Mouse (Mus musculus) hindbrain, postnatal 0 days (tissue): ENCODE measurements around the gene Cxcl10. TPM values are rescaled to one million over a fixed set of nuclear protein-coding genes. Genes with fewer than 3 reads are reported as not detected.

ENCODE experiments used
- ATAC-seq: fragments of 200-750 bp; cut with Nextera tagmentation; 2 replicates; pipeline ENCODE4 v1.8.0; 2017; ENCODE audit warnings: mild to moderate bottlenecking, moderate TSS enrichment, moderate library complexity
- DNase-seq: peaks from one replicate; pipeline ENCODE4 v3.0.0-alpha.2; 2015; ENCODE audit warnings: low spot score
- H3K27ac ChIP-seq: fragments of 300-500 bp; sonication (generic); 2 replicates; pipeline ENCODE4 v1.5.1; 2014; ENCODE audit warnings: mild to moderate bottlenecking
- H3K27me3 ChIP-seq: fragments of 300-500 bp; sonication (generic); 2 replicates; pipeline ENCODE4 v1.6.1; 2014; ENCODE audit warnings: low read length, mixed read lengths; ENCODE audit not compliant: insufficient read depth
- H3K36me3 ChIP-seq: fragments of 300-500 bp; sonication (generic); 2 replicates; pipeline ENCODE4 v1.6.1; 2014; ENCODE audit warnings: low read length, mixed read lengths; ENCODE audit not compliant: insufficient read depth
- H3K4me1 ChIP-seq: fragments of 300-500 bp; sonication (generic); 2 replicates; pipeline ENCODE4 v1.6.1; 2014; ENCODE audit warnings: antibody characterized with exemption, low read length, mixed read lengths; ENCODE audit not compliant: insufficient read depth
- H3K4me2 ChIP-seq: fragments of 300-500 bp; sonication (generic); 2 replicates; pipeline ENCODE4 v1.6.1; 2014; ENCODE audit warnings: low read depth, mild to moderate bottlenecking, low read length, moderate library complexity, mixed read lengths
- H3K4me3 ChIP-seq: fragments of 300-500 bp; sonication (generic); 2 replicates; pipeline ENCODE4 v1.5.1; 2014; ENCODE audit warnings: low read length
- H3K9ac ChIP-seq: fragments of 300-500 bp; sonication (generic); replicated peaks from 2 replicates; pipeline ENCODE4 v1.6.1; 2014; ENCODE audit warnings: mild to moderate bottlenecking, low read length, moderate library complexity, mixed read lengths
- H3K9me3 ChIP-seq: fragments of 300-500 bp; sonication (generic); 2 replicates; pipeline ENCODE4 v1.6.1; 2016; ENCODE audit warnings: low read length, mixed read lengths
- CTCF ChIP-seq: IDR thresholded peaks from 2 replicates; pipeline ENCODE4 v1.5.1; 2016; ENCODE audit warnings: antibody characterized with exemption, control low read depth, low read depth
- WGBS: fragments of 180-500 bp; shearing (Covaris S2); extraction: QIAGEN DNeasy Blood & Tissue Kit; methylation state at CpG from one replicate; pipeline ENCODE4 v1.1.7; 2014; 5-methylcytosine and 5-hydroxymethylcytosine counted together
- polyA plus RNA-seq: library from polyadenylated mRNA; unstranded; fragments of >200 nt; fragmentation: Nextera tagmentation; extraction: Ambion mirVana; gene quantifications from 2 replicates; pipeline ENCODE4 v1.2.1, GENCODE M21; 2015
- total RNA-seq: library from RNA; depleted of rRNA; stranded (reverse); fragments of >200 nt; gene quantifications from 2 replicates; pipeline ENCODE4 v1.2.3, GENCODE M21; 2014

The Cxcl10 gene
- total and polyA plus RNA-seq, 2 experiments from 2014 or later, result 0.80 TPM; not detected in 1

GRCm38 (mm10) chr5:92370891-92371290 is 22.2 kb upstream of the Cxcl10 start:
- 73% methylated on average over 6 of the region's 6 CpGs for WGBS
- no peak for TF ChIP-seq CTCF
- Histone ChIP-seq H3K27ac (no peak overlapping the region), H3K27me3 (no peaks in the 10 kb centered on the region), H3K36me3 (no peaks in the 10 kb centered on the region), H3K9me3 (no peaks in the 10 kb centered on the region), H3K4me1 (0 out of 2 replicates have a peak, but pooled peaks cover 5% of the 10 kb centered on the region), H3K4me3 (no peak overlapping the region), H3K9ac (no peak overlapping the region), H3K4me2 (no peak overlapping the region)
- DNase-seq (no peak), ATAC-seq (no peak)

- Histone ChIP-seq H3K36me3 (no peaks in the 10 kb centered on the region), H3K27me3 (no peaks in the 10 kb centered on the region), H3K9me3 (no peaks in the 10 kb centered on the region), H3K9ac (no peak overlapping the region), H3K4me1 (0 out of 2 replicates have a peak, but pooled peaks cover 5% of the 10 kb centered on the region), H3K4me3 (no peak overlapping the region), H3K27ac (no peak overlapping the region), H3K4me2 (no peak overlapping the region)
- 79% methylated on average over 6 of the region's 6 CpGs for WGBS
- DNase-seq, result no peak
- TF ChIP-seq CTCF, result no peak
- ATAC-seq, result no peak
Measured at GRCm38 (mm10) chr5:92370392-92370791, 21.7 kb upstream of the Cxcl10 start.

DNA sequence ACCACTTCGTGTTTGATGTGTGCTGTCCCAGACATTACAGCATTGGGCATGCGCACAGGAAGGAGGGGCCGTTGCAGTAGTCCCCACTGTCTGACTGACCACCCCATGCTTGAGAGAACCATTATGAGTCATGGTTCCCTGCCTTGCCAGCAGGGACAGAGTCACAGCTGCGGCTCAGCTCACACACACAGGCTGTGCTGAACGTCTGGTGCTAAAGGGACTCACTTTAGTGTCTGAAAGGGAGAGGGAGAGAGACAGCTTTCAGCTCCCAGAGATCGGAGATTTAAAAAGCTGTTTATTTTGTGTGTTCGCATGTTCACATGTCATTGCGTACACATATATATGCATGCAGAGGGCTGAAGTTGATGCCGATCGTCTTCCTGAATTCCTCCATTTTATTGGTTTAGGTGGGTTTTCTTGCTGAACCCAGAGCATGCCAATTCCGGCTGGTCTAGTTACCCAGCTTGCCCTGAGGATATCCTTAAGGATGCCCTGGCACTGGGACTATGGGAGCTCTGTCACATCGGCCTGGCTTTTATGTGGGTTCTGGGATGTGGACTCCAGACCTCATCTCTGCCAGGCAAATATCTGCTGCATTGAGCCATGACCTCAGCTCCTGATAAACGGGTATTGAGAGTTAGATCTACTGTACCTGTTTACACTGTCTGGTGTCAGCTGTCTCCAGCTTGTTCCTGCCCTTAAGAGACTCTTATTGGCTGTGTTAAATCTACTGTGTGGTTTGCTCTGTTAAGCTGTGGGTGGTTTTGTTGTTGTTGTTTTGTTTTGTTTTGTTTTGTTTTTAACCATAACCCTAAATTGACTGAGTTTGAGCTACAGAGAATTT is 20.7 kb upstream of the Cxcl10 start:
- DNase-seq, result peak; percentile 77
- H3K36me3 ChIP-seq, result no peaks in the 10 kb centered on the region
- peak; percentile 97 for ATAC-seq
- H3K27me3 ChIP-seq, result no peaks in the 10 kb centered on the region
- 0 out of 2 replicates have a peak, but pooled peaks cover 5% of the 10 kb centered on the region for H3K4me1 ChIP-seq
- H3K4me3 ChIP-seq, result no peak overlapping the region
- no peak overlapping the region for H3K9ac ChIP-seq
- TF ChIP-seq CTCF, result peak; percentile 41
- H3K4me2 ChIP-seq, result peak overlapping the region; percentile 4; the same call in 1 of the 2 replicates
- 56% methylated on average over 13 of the region's 13 CpGs for WGBS
- peak overlapping the region; percentile 60; the same call in 1 of the 2 replicates for H3K27ac ChIP-seq
- H3K9me3 ChIP-seq, result no peaks in the 10 kb centered on the region

GRCm38 (mm10) chr5:92368392-92368791 is 19.7 kb upstream of the Cxcl10 start:
- DNase-seq, result no peak
- no peaks in the 10 kb centered on the region for H3K9me3 ChIP-seq
- WGBS, result 69% methylated on average over 10 of the region's 10 CpGs

DNA sequence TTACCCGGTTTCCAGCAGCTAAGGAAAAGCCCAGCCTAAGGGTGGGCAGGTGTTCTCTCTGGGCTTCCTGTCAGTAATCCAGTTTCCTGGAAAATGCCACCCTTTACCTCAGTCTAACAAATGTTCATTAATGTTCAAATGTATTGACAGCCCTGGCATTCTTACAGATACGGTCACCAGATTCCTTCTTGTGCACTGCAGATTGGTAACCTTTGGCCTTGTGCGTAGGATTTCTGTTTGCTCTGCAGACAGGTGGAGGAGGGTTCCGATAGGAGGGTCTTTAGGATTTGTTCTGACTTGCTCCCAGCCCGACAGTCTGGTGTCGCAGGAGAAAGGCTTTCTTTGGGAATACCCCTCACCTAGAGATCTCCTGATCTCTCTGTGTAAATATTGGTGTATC is 17.9 kb upstream of the Cxcl10 start:
- no peaks in the 10 kb centered on the region for H3K36me3 ChIP-seq
- no peaks in the 10 kb centered on the region for H3K9me3 ChIP-seq
- no peak for DNase-seq
- no peak overlapping the region for H3K27ac ChIP-seq
- no peaks in the 10 kb centered on the region for H3K27me3 ChIP-seq
- no peak overlapping the region for H3K9ac ChIP-seq
- H3K4me1 ChIP-seq, result 0 out of 2 replicates have a peak, but pooled peaks cover 4% of the 10 kb centered on the region
- ATAC-seq, result no peak
- no peak overlapping the region for H3K4me3 ChIP-seq
- TF ChIP-seq CTCF, result no peak
- 90% methylated on average over 6 of the region's 6 CpGs for WGBS
- H3K4me2 ChIP-seq, result no peak overlapping the region

More at GRCm38 (mm10) chr5:92368392-92368791, 19.7 kb upstream of the Cxcl10 start:
- no peak overlapping the region for H3K27ac ChIP-seq
- no peak for TF ChIP-seq CTCF
- 0 out of 2 replicates have a peak, but pooled peaks cover 5% of the 10 kb centered on the region for H3K4me1 ChIP-seq
- H3K4me3 ChIP-seq, result no peak overlapping the region
- H3K9ac ChIP-seq, result no peak overlapping the region
- no peak overlapping the region for H3K4me2 ChIP-seq
- ATAC-seq, result no peak
- no peaks in the 10 kb centered on the region for H3K36me3 ChIP-seq
- H3K27me3 ChIP-seq, result no peaks in the 10 kb centered on the region

GRCm38 (mm10) chr5:92365146-92365705 is 16.5 kb upstream of the Cxcl10 start:
- H3K4me2 ChIP-seq, result no peak overlapping the region
- 74% methylated on average over 11 of the region's 11 CpGs for WGBS
- no peak overlapping the region for H3K27ac ChIP-seq
- TF ChIP-seq CTCF, result no peak
- H3K27me3 ChIP-seq, result no peaks in the 10 kb centered on the region
- no peak for DNase-seq
- no peak overlapping the region for H3K9ac ChIP-seq
- H3K36me3 ChIP-seq, result no peaks in the 10 kb centered on the region
- H3K4me1 ChIP-seq, result no peaks in the 10 kb centered on the region
- no peaks in the 10 kb centered on the region for H3K9me3 ChIP-seq
- ATAC-seq, result no peak
- no peak overlapping the region for H3K4me3 ChIP-seq
